Mouse (Mus musculus) thymus, adult 2 months (tissue): ENCODE results near the gene Ublcp1.

Source experiments
- CTCF ChIP-seq: fragments of 200-500 bp; IDR thresholded peaks from 2 replicates; pipeline ENCODE4 v1.5.1; 2012; ENCODE audit warnings: mild to moderate bottlenecking, control low read depth, low read length, moderate library complexity, borderline replicate concordance; ENCODE audit not compliant: control insufficient read depth, poor library complexity, insufficient read depth; ENCODE audit errors: extremely low read depth
- POLR2A ChIP-seq: fragments of 200-500 bp; IDR thresholded peaks from 2 replicates; pipeline ENCODE4 v1.6.1; 2012; ENCODE audit warnings: mild to moderate bottlenecking, low read length, control low read depth, moderate library complexity; ENCODE audit not compliant: control insufficient read depth, poor library complexity, insufficient read depth; ENCODE audit errors: extremely low read depth

DNA sequence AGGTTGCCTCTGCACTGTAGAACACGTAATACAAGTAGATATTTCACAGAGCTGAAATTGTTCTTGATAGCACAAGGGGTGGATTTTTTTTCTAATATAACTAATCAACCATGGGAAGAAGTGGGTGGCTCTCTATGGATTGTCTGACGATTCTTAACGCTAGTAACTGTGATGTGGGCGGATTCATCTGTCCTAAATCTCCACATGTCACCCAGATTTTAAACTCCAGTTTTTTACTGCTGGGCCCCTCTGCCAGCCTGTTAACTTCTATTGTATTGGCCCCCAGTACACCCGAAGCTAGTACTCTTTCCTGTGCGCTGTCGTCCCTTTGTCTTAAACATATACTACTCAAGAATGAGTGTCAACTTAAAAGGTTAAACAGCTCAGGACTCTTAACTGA lies 40.1 kb upstream of the Ublcp1 start:
- TF ChIP-seq POLR2A (no peak), CTCF (no peak)
